Mouse (Mus musculus) heart, adult 9 months (tissue): ENCODE data around the gene Cadm4.
A peak's percentile ranks its signal among the peaks of the same experiment; 100 is the strongest.

Experiments
- DNase-seq, 2 experiments: peaks; one replicate each; pipeline ENCODE4 v3.0.0; 2022; ENCODE audit warnings: low spot score in 2 of 2

Gene Cadm4

DNA sequence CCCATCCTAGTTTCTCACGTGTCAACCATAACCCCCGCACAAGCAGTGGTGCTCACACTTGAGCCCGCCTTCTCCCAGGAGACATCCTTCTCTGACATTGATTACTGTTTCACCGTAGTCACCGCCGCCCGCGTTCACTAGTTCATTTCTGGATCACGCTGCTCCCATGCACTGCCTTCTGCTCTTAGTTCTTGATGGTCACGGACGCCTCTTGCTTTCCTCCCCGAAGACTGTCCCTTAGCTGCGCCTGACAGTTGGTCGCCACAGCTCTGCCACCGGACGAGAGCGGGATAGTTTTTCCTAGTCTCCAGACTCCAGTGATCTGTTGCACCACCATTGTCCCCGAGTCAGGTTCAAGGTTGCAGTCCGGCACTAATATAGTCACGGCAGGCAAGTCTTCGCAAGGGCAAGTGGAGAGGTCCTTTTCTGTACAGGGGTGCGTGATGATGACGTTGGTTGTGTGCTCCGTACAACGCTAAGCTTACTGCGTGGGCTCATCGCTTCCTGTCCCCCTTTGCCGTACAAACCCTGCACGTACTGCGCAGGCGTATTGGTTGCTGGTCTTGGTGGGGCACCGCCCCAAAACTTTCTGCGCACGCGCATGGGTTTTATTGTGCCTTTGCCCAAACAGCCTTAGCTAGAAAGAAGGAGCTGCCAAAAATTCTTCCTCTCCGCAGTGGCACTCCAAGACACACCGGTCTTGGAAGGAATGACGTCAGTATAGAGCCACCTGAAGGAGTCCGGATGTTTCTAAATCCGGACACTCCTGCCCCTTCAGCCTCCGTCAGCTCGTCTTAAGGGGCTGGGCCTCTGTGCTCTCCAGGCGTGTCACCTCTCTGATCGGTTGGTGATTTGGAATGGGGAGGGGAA is 48.5 kb downstream of the Cadm4 start, which contains the start of gene Irgq:
TSS of gene Irgq (plus strand) at position 628 of the 870 bp plus-strand sequence.
- DNase-seq: peak; percentile 98 to 99

DNA sequence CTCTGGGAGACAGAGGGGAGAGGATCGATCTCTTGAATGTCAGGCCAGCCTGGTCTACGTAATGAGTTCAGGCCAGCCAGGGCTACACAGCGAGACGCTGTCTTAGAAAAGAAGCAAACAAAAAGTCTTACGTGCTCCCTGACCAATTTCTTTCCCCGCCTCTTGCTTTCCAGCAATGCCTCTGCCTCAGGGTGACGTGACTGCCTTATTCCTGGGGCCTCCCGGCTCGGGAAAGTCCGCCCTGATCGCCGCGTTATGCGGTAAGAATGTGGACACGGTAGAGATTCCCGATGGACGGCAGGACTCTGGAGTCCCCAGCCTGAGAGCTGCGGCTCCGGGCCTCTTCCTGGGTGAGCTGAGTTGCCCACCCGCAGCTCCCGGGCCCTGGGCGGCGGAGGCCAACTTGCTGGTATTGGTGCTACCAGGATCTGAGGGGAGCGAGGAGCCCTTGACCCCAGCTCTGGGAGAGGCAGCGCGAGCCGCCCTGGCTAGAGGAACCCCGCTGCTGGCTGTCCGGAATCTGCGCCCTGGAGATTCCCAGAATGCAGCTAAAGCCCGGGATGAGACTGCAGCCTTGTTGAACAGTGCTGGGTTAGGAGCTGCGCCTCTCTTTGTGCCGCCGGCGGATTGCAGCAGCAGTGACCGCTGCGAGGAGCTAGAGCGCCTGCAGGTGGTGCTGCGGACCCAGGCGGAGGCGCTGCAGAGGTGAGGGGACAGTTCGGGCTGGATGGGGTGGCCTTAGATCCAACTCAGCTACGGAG is 49.6 kb downstream of the Cadm4 start:
- DNase-seq: peak; percentile 58 to 70

DNA sequence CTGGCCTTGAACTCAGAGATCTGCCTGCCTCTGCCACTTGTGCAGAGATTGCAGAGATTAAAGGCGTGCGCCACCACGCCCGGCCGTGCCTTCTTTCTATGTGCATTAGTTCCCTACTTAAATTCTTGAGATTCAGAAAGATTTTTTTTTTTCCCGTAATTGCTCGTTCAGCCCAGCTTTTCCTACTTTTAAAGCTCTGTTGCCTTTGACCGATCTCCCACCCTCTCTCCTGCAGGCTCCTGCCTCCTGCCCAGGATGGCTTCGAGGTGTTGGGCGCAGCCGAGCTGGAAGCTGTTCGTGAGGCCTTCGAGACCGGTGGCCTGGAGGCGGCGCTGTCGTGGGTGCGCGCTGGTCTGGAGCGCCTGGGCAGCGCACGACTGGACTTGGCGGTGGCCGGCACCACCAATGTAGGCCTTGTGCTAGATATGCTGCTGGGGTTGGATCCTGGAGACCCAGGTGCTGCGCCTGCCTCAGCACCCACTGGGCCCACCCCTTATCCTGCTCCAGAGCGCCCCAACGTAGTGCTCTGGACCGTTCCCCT is 51.3 kb downstream of the Cadm4 start:
- DNase-seq: no peak

- DNase-seq: no peak
Measured at GRCm38 (mm10) chr7:24533806-24534205, 52.0 kb downstream of the Cadm4 start.

GRCm38 (mm10) chr7:24534301-24534700 is 52.5 kb downstream of the Cadm4 start:
- no peak for DNase-seq

DNA sequence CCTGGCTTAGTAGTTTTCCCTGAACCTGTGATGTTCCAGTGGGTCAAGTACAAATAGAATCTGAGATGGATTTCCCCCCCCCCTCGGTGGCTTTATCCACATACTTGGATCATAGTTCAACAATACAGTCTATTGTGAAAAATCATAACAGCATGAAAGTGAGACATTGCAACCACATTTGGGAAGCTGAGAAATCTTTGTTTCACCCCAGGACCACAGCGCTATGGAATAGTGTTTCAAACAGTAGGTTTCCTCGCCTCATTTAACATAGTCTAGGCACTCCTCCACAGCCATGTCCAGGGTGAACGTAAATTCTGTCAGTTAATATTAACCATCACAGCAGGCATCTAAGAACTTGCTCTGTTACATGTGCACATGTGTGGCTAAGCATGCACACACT is 55.3 kb downstream of the Cadm4 start:
- no peak for DNase-seq

DNA sequence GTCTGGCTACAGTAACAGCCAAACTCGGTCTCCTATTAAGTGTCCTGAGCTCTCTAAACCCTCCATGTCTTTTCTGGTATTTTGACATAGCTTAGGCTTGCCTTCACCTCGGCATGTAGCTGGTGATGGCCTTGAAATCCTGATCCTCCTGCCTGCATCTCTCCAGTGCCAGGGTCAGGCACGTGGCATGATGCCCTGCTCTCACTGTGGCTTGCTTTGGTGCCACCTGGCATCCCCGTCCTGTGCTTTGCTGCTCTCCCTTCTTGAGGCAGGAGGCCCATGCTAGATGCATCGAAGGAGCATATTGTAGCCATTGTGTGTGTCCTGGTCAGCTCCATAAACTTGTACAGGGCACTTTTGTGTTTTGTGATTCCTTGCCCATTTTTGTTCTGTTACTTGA is 55.8 kb downstream of the Cadm4 start:
- DNase-seq: no peak

DNA sequence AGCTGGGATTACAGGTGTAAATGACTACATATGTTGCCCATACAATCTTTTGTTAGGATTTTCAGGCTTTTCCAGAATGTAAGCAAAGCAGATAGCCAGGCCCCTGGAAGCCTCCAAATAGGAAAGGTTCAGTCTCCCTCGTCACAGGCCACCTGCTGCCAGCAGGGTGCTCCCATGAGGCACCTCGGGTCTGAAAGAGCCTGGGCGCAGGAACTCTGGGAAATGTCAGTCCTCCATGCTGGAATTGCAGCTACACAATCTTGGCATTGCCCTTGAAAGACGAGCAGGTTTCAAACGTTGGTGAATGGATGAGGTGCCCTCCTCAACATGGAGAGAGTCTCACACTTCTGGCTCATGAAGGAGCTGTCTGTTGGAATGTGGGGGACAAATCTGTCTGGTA is 56.3 kb downstream of the Cadm4 start:
- DNase-seq: no peak

DNA sequence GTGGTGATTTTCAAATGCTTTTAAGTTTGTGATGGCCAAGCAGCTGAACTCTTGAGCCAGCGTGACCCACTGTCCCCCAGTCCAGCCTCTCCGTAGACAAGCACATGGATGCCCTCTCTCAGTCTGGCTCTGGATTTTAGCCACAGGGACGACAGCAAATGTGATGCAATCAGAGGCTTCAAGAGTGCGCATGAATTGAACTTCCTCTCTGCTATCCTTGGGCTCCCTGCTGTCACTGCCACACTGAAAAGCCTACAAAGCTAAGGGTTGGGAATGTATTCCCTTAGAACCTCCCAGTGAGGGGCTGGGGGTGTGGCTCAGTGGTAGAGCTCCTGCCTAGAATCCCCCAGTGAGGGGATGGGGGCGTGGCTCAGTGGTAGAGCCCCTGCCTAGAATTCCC is 56.9 kb downstream of the Cadm4 start:
- DNase-seq: no peak

DNA sequence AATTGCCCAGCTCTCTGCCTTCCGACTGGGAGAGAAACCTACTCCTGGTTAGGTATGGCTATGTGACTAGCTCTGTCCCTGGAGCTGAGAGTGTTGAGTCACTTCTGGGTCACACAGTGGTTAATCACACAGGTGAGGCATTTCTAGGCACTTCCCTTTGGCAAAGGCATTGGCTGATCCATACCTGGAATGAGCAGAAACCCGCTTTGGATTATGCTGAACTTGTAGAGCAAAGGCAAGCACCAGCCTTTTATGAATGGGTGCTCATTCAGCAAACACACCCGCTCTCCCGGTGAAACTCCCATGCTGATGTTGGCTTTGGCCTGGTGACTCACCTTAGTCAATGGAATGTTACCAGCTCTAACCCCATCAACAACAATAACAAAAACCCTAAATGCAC is 57.9 kb downstream of the Cadm4 start:
- DNase-seq: no peak

GRCm38 (mm10) chr7:24544506-24544905 is 62.7 kb downstream of the Cadm4 start:
- DNase-seq: no peak

DNA sequence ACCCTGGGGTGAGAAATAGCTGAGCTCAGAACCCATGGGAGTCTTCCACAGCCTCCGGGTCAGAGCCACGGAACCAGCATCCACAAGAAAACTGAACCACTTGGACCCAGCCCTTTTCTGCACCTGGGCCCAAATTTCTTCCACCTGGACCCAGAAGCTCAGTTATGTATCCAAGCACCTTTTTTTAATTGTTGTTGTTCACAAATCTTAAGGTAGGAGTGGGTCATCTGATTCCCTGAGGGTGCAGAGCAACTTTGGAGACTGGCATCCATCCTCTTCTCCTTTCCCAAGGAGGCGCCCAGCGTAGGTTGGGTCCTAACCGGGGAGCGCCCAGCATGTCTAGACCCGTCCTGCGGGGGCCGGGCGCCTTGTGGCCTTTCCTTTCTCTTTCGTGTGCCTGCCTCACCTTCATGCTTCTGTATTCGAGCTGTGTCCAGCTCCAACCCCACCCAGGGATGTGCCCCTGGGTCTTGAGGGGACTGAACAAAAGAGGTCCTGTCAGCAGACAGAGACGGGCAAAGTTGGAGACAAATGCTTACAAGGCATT is 64.3 kb downstream of the Cadm4 start, which contains the start of the genes Pinlyp and Xrcc1:
TSS of gene Pinlyp (minus strand) at position 51 of the 547 bp plus-strand sequence.
TSS of gene Xrcc1 (plus strand) at position 222 of the 547 bp plus-strand sequence.
- DNase-seq: no peak

GRCm38 (mm10) chr7:24546634-24547389 is 65.0 kb downstream of the Cadm4 start:
- DNase-seq: peak; percentile 99 to 100

DNA sequence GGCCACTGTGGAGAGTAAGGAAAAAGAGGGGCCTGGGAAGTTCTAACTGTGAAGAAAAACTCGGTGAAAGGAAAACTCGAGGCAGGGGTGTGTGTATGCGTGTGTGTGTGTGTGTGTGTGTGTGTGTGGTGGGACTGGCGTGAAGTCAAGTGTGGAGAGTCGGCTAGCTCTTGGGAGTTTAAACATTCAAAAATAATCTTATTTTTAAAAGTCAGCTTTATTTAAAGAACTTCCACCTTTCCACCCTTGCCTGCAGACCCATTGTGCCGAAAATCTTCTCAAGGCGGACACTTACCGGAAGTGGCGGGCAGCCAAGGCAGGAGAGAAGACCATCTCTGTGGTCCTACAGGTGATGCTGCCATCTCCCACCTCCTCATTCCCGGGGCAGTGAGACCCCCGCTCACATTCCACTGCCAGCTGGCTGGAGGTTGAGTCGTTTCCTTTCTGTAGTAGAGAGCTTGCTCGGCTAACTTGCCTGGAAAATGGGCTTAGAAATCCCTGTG is 65.8 kb downstream of the Cadm4 start:
- no peak for DNase-seq

- DNase-seq: no peak
Measured at GRCm38 (mm10) chr7:24551985-24552759, 70.3 kb downstream of the Cadm4 start.
